In the genomic region with DNA sequence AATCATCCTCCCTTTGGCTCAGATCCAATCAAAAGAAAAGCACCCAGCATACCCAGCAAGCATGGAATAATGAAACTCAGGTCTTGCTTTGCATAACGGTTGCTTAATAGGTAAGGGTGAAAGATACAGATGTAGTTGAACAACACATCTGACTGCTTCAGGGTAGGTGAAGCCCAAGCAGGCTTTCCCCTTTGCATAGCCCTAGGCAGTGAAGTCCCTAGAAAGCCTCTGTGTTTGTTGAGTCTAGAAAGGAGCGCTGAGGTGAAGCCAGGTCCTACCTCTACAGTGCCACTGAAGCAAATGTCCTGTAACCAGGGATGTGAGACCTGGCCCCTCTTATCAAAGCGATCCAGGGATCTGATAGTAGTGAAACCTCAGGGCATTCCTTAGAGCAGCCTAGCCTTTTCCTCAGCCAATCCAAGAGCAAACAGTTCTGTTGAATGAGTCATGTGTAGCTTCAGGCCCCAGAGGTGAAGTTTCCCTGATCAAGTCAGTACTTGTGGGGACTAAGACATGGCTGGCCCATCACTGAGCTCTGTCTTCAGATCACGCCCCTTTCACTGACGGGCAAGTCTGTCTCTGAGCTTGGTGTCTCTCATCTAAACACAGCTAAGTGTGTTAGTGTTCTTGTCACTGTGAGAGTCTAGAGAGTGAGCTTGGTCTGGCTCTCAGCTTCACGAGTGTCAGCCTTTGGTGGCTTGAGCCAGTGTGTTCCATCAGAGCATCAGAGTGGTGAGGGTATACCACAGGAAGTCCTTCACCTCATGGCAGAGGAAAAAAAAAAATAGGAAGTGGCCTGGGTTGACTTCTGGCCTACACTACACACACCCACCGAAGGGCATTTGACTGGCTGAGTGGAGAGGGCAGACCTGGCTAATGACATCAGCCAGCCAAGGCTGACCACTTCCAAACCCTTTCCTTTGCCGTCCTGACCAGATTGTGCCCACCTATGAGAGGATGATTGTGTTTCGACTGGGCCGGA, we compare ENCODE assay signal across 23 mouse cellular contexts. TPM values are rescaled to one million over a fixed set of nuclear protein-coding genes. Genes with fewer than 3 reads are reported as not detected.
DNase-seq lines count a peak whose midpoint lies in the region; ATAC-seq and TF ChIP-seq lines count a peak whose summit lies in the region.
"Had no signal": no experiment of that assay in that cellular context is flagged by ENCODE, and none has a peak within 500 bp of the region (broad histone marks: within the 10 kb centered on the region; RNA-seq: fewer than 3 reads in every experiment).

No protein-coding gene starts in this region.

- H3K4me1 ChIP-seq in hindbrain, embryonic 13.5 days (replicated peaks): peaks cover 17% of the 10 kb centered on the region
- H3K4me1 ChIP-seq in hindbrain, postnatal 0 days (ENCODE audit: insufficient read depth, low read length): no peaks in the 10 kb centered on the region
- H3K4me1 ChIP-seq in ES-E14 (ENCODE audit: control insufficient read depth in 2 of 2, insufficient read depth in 2 of 2, low read length in 2 of 2, poor library complexity in 1 of 2): peaks cover 13 to 27% of the 10 kb centered on the region in 2 experiments
- H3K4me1 ChIP-seq in liver, postnatal 0 days (ENCODE audit: insufficient read depth): peaks cover 12% of the 10 kb centered on the region
- H3K4me1 ChIP-seq in kidney, adult 2 months (ENCODE audit: control insufficient read depth, insufficient read depth, low read length): peaks cover 4% of the 10 kb centered on the region; the same call in 1 of the 2 replicates

- H3K9ac ChIP-seq in hindbrain, embryonic 13.5 days: 0 out of 2 replicates have a peak overlapping the region, but pooled peaks have one; percentile 35
- H3K9ac ChIP-seq in hindbrain, postnatal 0 days (replicated peaks; ENCODE audit: low read length): no peak overlapping the region
- peak overlapping the region; percentile 26; the same call in 1 of the 2 replicates for H3K9ac ChIP-seq in ES-E14 (ENCODE audit: insufficient read depth, low read depth, low read length, poor library complexity, severe bottlenecking)
- no peak overlapping the region; the same call in 1 of the 2 replicates for H3K9ac ChIP-seq in liver, postnatal 0 days (replicated peaks)
- H3K9ac ChIP-seq: limb, embryonic 15.5 days; lung, embryonic 15.5 days had no signal

- no peak for ATAC-seq in hindbrain, embryonic 13.5 days (ENCODE audit: low FRiP score)
- no peak for ATAC-seq in hindbrain, postnatal 0 days
- no peak for ATAC-seq in liver, postnatal 0 days
- ATAC-seq in erythroblast, adult 5-6 weeks (replicated peaks; ENCODE audit: low FRiP score, poor library complexity, severe bottlenecking): no peak
- ATAC-seq: activated CD4-positive, CD25-positive, alpha-beta regulatory T cell, adult 4 months; forebrain, embryonic 14.5 days had no signal

- in situ Hi-C loops in ES-E14 (cut with MboI; ENCODE audit: low sequenced_read_pairs in 2 of 2, unreplicated experiment in 2 of 2): no loop called here

- WGBS in hindbrain, embryonic 13.5 days: 95% methylated on average over 10 of the region's 10 CpGs
- WGBS in hindbrain, postnatal 0 days: 92% methylated on average over 10 of the region's 10 CpGs
- WGBS in liver, postnatal 0 days (ENCODE audit: insufficient replicate concordance): 63% methylated on average over 10 of the region's 10 CpGs
- WGBS in kidney, adult 2 months: 86% methylated on average over 10 of the region's 10 CpGs

- TF ChIP-seq POLR2A in kidney, adult 2 months (IDR thresholded peaks at IDR 0.05; ENCODE audit: low read depth, low read length): no peak

- H3K27ac ChIP-seq in hindbrain, embryonic 13.5 days: no peak overlapping the region
- H3K27ac ChIP-seq in hindbrain, postnatal 0 days: no peak overlapping the region
- peak overlapping the region; percentile 10; the same call in 1 of the 2 replicates for H3K27ac ChIP-seq in ES-E14 (ENCODE audit: insufficient read depth, low read depth, low read length, poor library complexity, severe bottlenecking)
- peak overlapping the region; percentile 22; the same call in 1 of the 2 replicates for H3K27ac ChIP-seq in liver, postnatal 0 days (ENCODE audit: low read depth)
- H3K27ac ChIP-seq in kidney, adult 2 months (ENCODE audit: insufficient read depth, low read depth, low read length): no peak overlapping the region
- H3K27ac ChIP-seq: hindbrain, embryonic 10.5 days; limb, embryonic 15.5 days; lung, embryonic 15.5 days; macrophage; midbrain, embryonic 12.5 days had no signal

- H3K4me2 ChIP-seq in hindbrain, embryonic 13.5 days: no peak overlapping the region
- H3K4me2 ChIP-seq in hindbrain, postnatal 0 days (ENCODE audit: low read depth, low read length): no peak overlapping the region
- no peak overlapping the region for H3K4me2 ChIP-seq in liver, postnatal 0 days (ENCODE audit: low read depth, low read length)
- H3K4me2 ChIP-seq: limb, embryonic 15.5 days; lung, embryonic 15.5 days; midbrain, embryonic 12.5 days had no signal

- no peak overlapping the region for H3K4me3 ChIP-seq in hindbrain, embryonic 13.5 days
- H3K4me3 ChIP-seq in hindbrain, postnatal 0 days (ENCODE audit: low read length): no peak overlapping the region
- no peak overlapping the region for H3K4me3 ChIP-seq in ES-E14 (ENCODE audit: insufficient read depth in 1 of 2, low read depth in 1 of 2, low read length in 2 of 2, poor library complexity in 1 of 2, severe bottlenecking in 1 of 2)
- no peak overlapping the region for H3K4me3 ChIP-seq in liver, postnatal 0 days (ENCODE audit: low read depth, low read length)
- H3K4me3 ChIP-seq in kidney, adult 2 months (ENCODE audit: insufficient read depth, low read depth, low read length): no peak overlapping the region
- H3K4me3 ChIP-seq: erythroblast, embryonic 14.5 days; hindbrain, embryonic 10.5 days; limb, embryonic 15.5 days; lung, embryonic 15.5 days; midbrain, embryonic 12.5 days had no signal

- DNase-seq in hindbrain, postnatal 0 days (ENCODE audit: low spot score): no peak
- peak; percentile 48 for DNase-seq in 3T3-L1 (ENCODE audit: low read depth, low spot score)
- no peak for DNase-seq in ES-E14 (ENCODE audit: low read depth, low spot score)
- no peak for DNase-seq in liver, postnatal 0 days
- no peak for DNase-seq in left cerebral cortex, adult 18-20 months (ENCODE audit: low spot score in 2 of 2)
- no peak for DNase-seq in kidney, adult 2 months
- DNase-seq: adrenal gland, postnatal 14 days; cerebellum, adult 18-20 months; gastrocnemius, postnatal 36 days; kidney, adult 18-20 months; kidney, postnatal 10 days; layer of hippocampus, postnatal 36 days; thymus, postnatal 36 days had no signal

- TF ChIP-seq CTCF in hindbrain, postnatal 0 days (IDR thresholded peaks at IDR 0.05; ENCODE audit: low read depth): no peak
- no peak for TF ChIP-seq CTCF in liver, postnatal 0 days (IDR thresholded peaks at IDR 0.05; ENCODE audit: low read depth)
- TF ChIP-seq CTCF in kidney, adult 2 months (conservative IDR thresholded peaks at IDR 0.05; ENCODE audit: insufficient read depth, insufficient read length, low read depth, low read length): no peak

- H3K27me3 ChIP-seq in hindbrain, embryonic 13.5 days: no peaks in the 10 kb centered on the region
- no peaks in the 10 kb centered on the region for H3K27me3 ChIP-seq in hindbrain, postnatal 0 days (ENCODE audit: insufficient read depth, low read length)
- no peaks in the 10 kb centered on the region for H3K27me3 ChIP-seq in liver, postnatal 0 days (ENCODE audit: insufficient read depth, low read length)
- no peaks in the 10 kb centered on the region for H3K27me3 ChIP-seq in kidney, adult 2 months (replicated peaks; ENCODE audit: control insufficient read depth, insufficient read depth, low read length)
- H3K27me3 ChIP-seq: limb, embryonic 15.5 days; lung, embryonic 15.5 days; midbrain, embryonic 12.5 days had no signal

- H3K36me3 ChIP-seq in hindbrain, embryonic 13.5 days: peaks cover 52% of the 10 kb centered on the region
- H3K36me3 ChIP-seq in hindbrain, postnatal 0 days (ENCODE audit: insufficient read depth, low read length): peaks cover 27% of the 10 kb centered on the region
- H3K36me3 ChIP-seq in ES-E14 (ENCODE audit: control insufficient read depth, insufficient read depth, low read length, poor library complexity, severe bottlenecking): peaks cover 43% of the 10 kb centered on the region
- H3K36me3 ChIP-seq in liver, postnatal 0 days (replicated peaks; ENCODE audit: insufficient read depth, low read length): peaks cover 6% of the 10 kb centered on the region
- no peaks in the 10 kb centered on the region for H3K36me3 ChIP-seq in kidney, adult 2 months (ENCODE audit: control insufficient read depth, insufficient read depth, low read length)

- H3K9me3 ChIP-seq in hindbrain, embryonic 13.5 days: no peaks in the 10 kb centered on the region
- H3K9me3 ChIP-seq in hindbrain, postnatal 0 days (ENCODE audit: low read length): no peaks in the 10 kb centered on the region
- no peaks in the 10 kb centered on the region for H3K9me3 ChIP-seq in ES-E14 (ENCODE audit: control insufficient read depth, insufficient read depth, low read depth, low read length)
- H3K9me3 ChIP-seq in liver, postnatal 0 days (ENCODE audit: low read length): no peaks in the 10 kb centered on the region
- H3K9me3 ChIP-seq: hindbrain, embryonic 10.5 days; limb, embryonic 15.5 days; lung, embryonic 15.5 days; midbrain, embryonic 12.5 days had no signal

- TF ChIP-seq EP300 in liver, postnatal 0 days (IDR thresholded peaks at IDR 0.05; ENCODE audit: low read depth): no peak

RNA-seq across cellular contexts. Expression of a gene that starts 3.0 kb away (rescaled TPM):
- polyA plus RNA-seq in hindbrain, embryonic 13.5 days (2015; fragmentation: Nextera tagmentation; extraction: Ambion mirVana): 105 and 116 TPM in 2 replicates
- 145 and 157 TPM in 2 replicates for total RNA-seq in hindbrain, postnatal 0 days (2014; rRNA removed)
- 136 and 141 TPM in 2 replicates for polyA plus RNA-seq in hindbrain, postnatal 0 days (2015; fragmentation: Nextera tagmentation; extraction: Ambion mirVana)
- 51.7 and 95.7 TPM in 2 replicates for total RNA-seq in ES-E14 (2012; rRNA removed)
- polyA plus RNA-seq in liver, postnatal 0 days (2015; fragmentation: Nextera tagmentation; extraction: Ambion mirVana): 5.6 and 6.7 TPM in 2 replicates
- total RNA-seq in left cerebral cortex, adult 18-20 months (2021): 10 to 100 TPM; 67.9 to 69.7 TPM
- 1.2 and 8.6 TPM in 2 replicates for total RNA-seq in erythroblast, adult 5-6 weeks (2015; ENCODE audit: low replicate concordance)
- total RNA-seq in erythroblast, adult 5-6 weeks (2017; ENCODE audit: low replicate concordance): 2.1 and 2.3 TPM in 2 replicates
- 32.5 and 32.6 TPM in 2 replicates for polyA plus RNA-seq in kidney, adult 2 months (2012; rRNA removed)
- polyA plus RNA-seq: erythroblast, embryonic 14.5 days had no signal

RNA-seq across cellular contexts. Expression of a gene that starts 6.4 kb away (rescaled TPM):
- polyA plus RNA-seq in hindbrain, embryonic 13.5 days (2015; fragmentation: Nextera tagmentation; extraction: Ambion mirVana): 4.0 and 4.7 TPM in 2 replicates
- total RNA-seq in hindbrain, postnatal 0 days (2014; rRNA removed): 11.4 and 17.0 TPM in 2 replicates
- polyA plus RNA-seq in hindbrain, postnatal 0 days (2015; fragmentation: Nextera tagmentation; extraction: Ambion mirVana): 3.2 and 4.8 TPM in 2 replicates
- 72.6 and 112 TPM in 2 replicates for total RNA-seq in ES-E14 (2012; rRNA removed)
- 8.4 and 8.5 TPM in 2 replicates for polyA plus RNA-seq in liver, postnatal 0 days (2015; fragmentation: Nextera tagmentation; extraction: Ambion mirVana)
- 10 to 100 TPM; 17.2 to 17.7 TPM for total RNA-seq in left cerebral cortex, adult 18-20 months (2021)
- total RNA-seq in erythroblast, adult 5-6 weeks (2015; ENCODE audit: low replicate concordance): 43.0 and 50.8 TPM in 2 replicates
- 51.6 and 69.0 TPM in 2 replicates for total RNA-seq in erythroblast, adult 5-6 weeks (2017; ENCODE audit: low replicate concordance)
- 27.0 and 27.6 TPM in 2 replicates for polyA plus RNA-seq in kidney, adult 2 months (2012; rRNA removed)

RNA-seq across cellular contexts. Expression of a gene that starts 51.9 kb away (rescaled TPM):
- 11.1 and 11.3 TPM in 2 replicates for polyA plus RNA-seq in hindbrain, embryonic 13.5 days (2015; fragmentation: Nextera tagmentation; extraction: Ambion mirVana)
- 293 and 343 TPM in 2 replicates for total RNA-seq in hindbrain, postnatal 0 days (2014; rRNA removed)
- polyA plus RNA-seq in hindbrain, postnatal 0 days (2015; fragmentation: Nextera tagmentation; extraction: Ambion mirVana): 15.8 and 19.2 TPM in 2 replicates
- 7.8 and 12.8 TPM in 2 replicates for total RNA-seq in ES-E14 (2012; rRNA removed)
- not detected in 2 replicates for polyA plus RNA-seq in liver, postnatal 0 days (2015; fragmentation: Nextera tagmentation; extraction: Ambion mirVana)
- total RNA-seq in left cerebral cortex, adult 18-20 months (2021): 10 to 100 TPM; 71.2 to 72.3 TPM
- not detected in 2 replicates for total RNA-seq in erythroblast, adult 5-6 weeks (2015; ENCODE audit: low replicate concordance)
- total RNA-seq in erythroblast, adult 5-6 weeks (2017; ENCODE audit: low replicate concordance): not detected in 2 replicates
- 0.75 and 1.7 TPM in 2 replicates for polyA plus RNA-seq in kidney, adult 2 months (2012; rRNA removed)
- polyA plus RNA-seq: activated CD4-positive, CD25-positive, alpha-beta regulatory T cell, adult 4 months; erythroblast, embryonic 14.5 days; macrophage had no signal

RNA-seq across cellular contexts. Expression of a gene that starts 51.9 kb away (rescaled TPM):
- polyA plus RNA-seq in hindbrain, embryonic 13.5 days (2015; fragmentation: Nextera tagmentation; extraction: Ambion mirVana): 40.9 and 43.7 TPM in 2 replicates
- total RNA-seq in hindbrain, postnatal 0 days (2014; rRNA removed): 57.9 and 72.8 TPM in 2 replicates
- polyA plus RNA-seq in hindbrain, postnatal 0 days (2015; fragmentation: Nextera tagmentation; extraction: Ambion mirVana): 29.9 and 33.5 TPM in 2 replicates
- 0.22 and 0.26 TPM in 2 replicates for total RNA-seq in ES-E14 (2012; rRNA removed)
- 2.9 and 3.0 TPM in 2 replicates for polyA plus RNA-seq in liver, postnatal 0 days (2015; fragmentation: Nextera tagmentation; extraction: Ambion mirVana)
- 10 to 100 TPM; 16.5 to 17.4 TPM for total RNA-seq in left cerebral cortex, adult 18-20 months (2021)
- 0.63 TPM in 1 of 2 replicates, not detected in the other for total RNA-seq in erythroblast, adult 5-6 weeks (2015; ENCODE audit: low replicate concordance)
- total RNA-seq in erythroblast, adult 5-6 weeks (2017; ENCODE audit: low replicate concordance): not detected in 2 replicates
- 32.0 and 41.7 TPM in 2 replicates for polyA plus RNA-seq in kidney, adult 2 months (2012; rRNA removed)
- polyA plus RNA-seq: erythroblast, embryonic 14.5 days; macrophage had no signal

RNA-seq across cellular contexts. Expression of a gene that starts 57.0 kb away (rescaled TPM):
- 8.0 and 8.1 TPM in 2 replicates for polyA plus RNA-seq in hindbrain, embryonic 13.5 days (2015; fragmentation: Nextera tagmentation; extraction: Ambion mirVana)
- total RNA-seq in hindbrain, postnatal 0 days (2014; rRNA removed): 11.9 and 13.8 TPM in 2 replicates
- polyA plus RNA-seq in hindbrain, postnatal 0 days (2015; fragmentation: Nextera tagmentation; extraction: Ambion mirVana): 9.1 and 9.7 TPM in 2 replicates
- 6.2 and 8.4 TPM in 2 replicates for total RNA-seq in ES-E14 (2012; rRNA removed)
- 2.8 and 3.1 TPM in 2 replicates for polyA plus RNA-seq in liver, postnatal 0 days (2015; fragmentation: Nextera tagmentation; extraction: Ambion mirVana)
- 1 to 10 TPM; 1.5 to 2.8 TPM for total RNA-seq in left cerebral cortex, adult 18-20 months (2021)
- not detected in 2 replicates for total RNA-seq in erythroblast, adult 5-6 weeks (2015; ENCODE audit: low replicate concordance)
- 0.17 TPM in 1 of 2 replicates, not detected in the other for total RNA-seq in erythroblast, adult 5-6 weeks (2017; ENCODE audit: low replicate concordance)
- polyA plus RNA-seq in kidney, adult 2 months (2012; rRNA removed): 32.3 and 41.8 TPM in 2 replicates
- polyA plus RNA-seq: activated CD4-positive, CD25-positive, alpha-beta regulatory T cell, adult 4 months; macrophage had no signal

Comparison
In these comparisons a context has a peak if more than half of its experiments do, and no peak if none do; other contexts are left out.
1. H3K9ac ChIP-seq: peak in hindbrain, embryonic 13.5 days (single experiment) and ES-E14 (single experiment); none in hindbrain, postnatal 0 days (single experiment) and liver, postnatal 0 days (single experiment).
2. H3K27ac ChIP-seq: peak in ES-E14 (single experiment) and liver, postnatal 0 days (single experiment); none in hindbrain, embryonic 13.5 days (single experiment), hindbrain, postnatal 0 days (single experiment) and kidney, adult 2 months (single experiment).